Mouse (Mus musculus): ENCODE results near the gene Trpv1. TPM values are rescaled to one million over a fixed set of nuclear protein-coding genes. Genes with fewer than 3 reads are reported as not detected.

Gene Trpv1
- 0.35 TPM for polyA plus RNA-seq (2014; fragmentation: Illumina TruSeq; extraction: RNeasy Lipid Tissue Mini Kit (QIAGEN cat#74804); ENCODE audit: low read depth, low replicate concordance)

DNA sequence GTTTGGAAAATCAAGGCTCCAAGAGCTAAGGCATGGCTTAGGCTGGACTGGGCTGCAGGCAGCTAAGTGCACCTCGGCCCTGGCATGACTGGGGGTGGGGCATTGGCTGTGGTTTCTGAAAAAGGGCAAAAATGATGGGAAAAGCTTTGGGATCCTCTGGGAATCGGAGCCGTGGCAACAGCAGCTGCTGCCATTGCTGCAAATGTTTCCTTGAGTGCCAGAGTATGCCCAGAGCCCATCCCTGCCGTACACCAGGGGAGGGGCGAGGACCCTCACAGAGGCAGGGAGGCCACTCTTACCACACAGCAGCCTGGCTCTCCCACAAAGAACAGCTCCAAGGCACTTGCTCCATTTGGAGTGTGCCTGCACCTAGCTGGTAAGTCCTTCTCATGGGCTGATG is at the start of gene Trpv1:
Gene Trpv1, plus strand, starts transcription at position 301 of the 400 bp plus-strand sequence.

DNA sequence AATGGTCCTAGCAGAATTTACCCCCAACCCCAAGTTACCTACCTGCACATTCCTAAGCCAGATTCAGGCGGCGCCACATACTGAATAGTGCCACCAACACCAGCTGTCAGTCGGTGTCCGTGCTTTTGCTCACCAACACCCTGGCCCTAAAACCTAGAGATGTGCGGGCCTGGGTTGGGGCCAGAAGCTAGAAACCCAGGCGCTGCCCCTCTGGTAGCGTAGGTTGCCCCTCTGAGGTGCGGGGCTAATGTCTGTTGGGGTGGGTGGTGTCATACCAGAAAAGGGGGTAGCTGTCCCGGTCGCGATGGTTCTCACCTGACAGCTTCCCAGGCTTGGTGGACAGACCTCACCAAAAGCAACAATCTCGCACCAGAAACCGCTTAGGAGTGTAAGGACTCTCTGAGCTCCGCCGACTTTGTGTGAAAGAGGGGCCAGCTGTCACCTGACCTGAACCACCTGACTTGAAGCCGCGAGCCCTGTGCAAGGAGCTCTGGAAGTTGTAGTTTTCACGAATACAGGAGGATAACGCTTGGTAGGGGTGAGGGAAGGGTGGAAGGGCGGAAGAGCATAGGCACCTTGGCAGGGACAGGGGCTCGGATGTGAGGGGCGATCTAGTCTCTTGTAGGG is 35.4 kb upstream of the Trpv1 start, which contains the start of gene Ctns:
Gene Ctns, minus strand, starts transcription at position 440 of the 627 bp plus-strand sequence.

DNA sequence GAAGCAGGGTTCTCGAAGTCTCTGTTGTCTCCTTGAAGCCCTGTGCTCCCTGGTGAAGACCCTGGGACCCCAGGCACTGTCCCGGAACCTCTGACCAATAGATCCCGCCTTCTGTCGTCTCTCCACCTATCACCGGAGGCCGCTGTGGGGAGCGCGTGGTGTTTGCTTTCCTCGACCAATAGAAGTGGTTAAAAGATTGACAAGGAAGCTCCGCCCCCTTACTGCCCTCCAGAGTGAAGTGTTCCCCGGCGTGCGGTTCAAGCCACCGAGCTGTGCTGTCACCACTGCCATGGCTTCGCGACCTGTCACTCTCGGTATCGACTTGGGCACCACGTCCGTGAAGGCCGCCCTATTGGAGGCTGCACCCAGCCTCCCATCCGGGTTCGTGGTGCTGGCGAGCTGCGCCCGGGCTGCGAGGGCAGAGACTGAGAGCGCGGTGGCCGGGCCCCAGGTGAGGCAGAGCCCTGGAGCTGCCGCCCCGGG is 34.8 kb upstream of the Trpv1 start, which contains the start of gene Shpk:
Gene Shpk, plus strand, starts transcription at position 231 of the 483 bp plus-strand sequence.

DNA sequence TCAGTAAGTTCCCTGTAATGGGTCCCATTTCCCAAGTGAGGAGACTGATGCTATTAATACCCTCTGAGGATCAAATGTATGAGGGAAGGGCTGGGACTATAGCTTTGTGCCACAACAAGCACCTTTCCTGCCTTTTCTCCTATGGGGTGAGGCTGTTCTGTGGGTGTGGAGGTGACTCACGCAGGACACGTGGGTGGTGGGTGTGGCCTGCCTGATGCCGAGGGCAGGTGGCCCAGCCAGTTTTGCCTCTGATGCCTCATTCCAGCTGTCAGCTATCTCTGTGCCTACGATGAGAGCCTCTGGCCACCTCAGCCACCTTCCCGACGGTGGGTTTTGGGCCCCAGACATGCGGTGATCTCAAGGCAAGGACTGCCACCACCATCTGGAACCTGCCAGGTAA is 33.2 kb downstream of the Trpv1 start, which contains the start of gene Trpv3:
Gene Trpv3, plus strand, starts transcription at position 122 of the 400 bp plus-strand sequence.

Other genes starting within 250 kb of the Trpv1 start
- gene P2rx1, start 235.2 kb upstream of the Trpv1 start, polyA plus RNA-seq (2014; fragmentation: Illumina TruSeq; extraction: RNeasy Lipid Tissue Mini Kit (QIAGEN cat#74804); ENCODE audit: low read depth, low replicate concordance): not detected
- 0.41 TPM for gene Camkk1, start 215.3 kb upstream of the Trpv1 start, polyA plus RNA-seq (2014; fragmentation: Illumina TruSeq; extraction: RNeasy Lipid Tissue Mini Kit (QIAGEN cat#74804); ENCODE audit: low read depth, low replicate concordance)
- gene Ncbp3, start 186.5 kb upstream of the Trpv1 start, polyA plus RNA-seq (2014; fragmentation: Illumina TruSeq; extraction: RNeasy Lipid Tissue Mini Kit (QIAGEN cat#74804); ENCODE audit: low read depth, low replicate concordance): 13.8 TPM
- gene Itgae, start 143.7 kb upstream of the Trpv1 start, polyA plus RNA-seq (2014; fragmentation: Illumina TruSeq; extraction: RNeasy Lipid Tissue Mini Kit (QIAGEN cat#74804); ENCODE audit: low read depth, low replicate concordance): 0.17 TPM
- gene Haspin, start 96.0 kb upstream of the Trpv1 start, polyA plus RNA-seq (2014; fragmentation: Illumina TruSeq; extraction: RNeasy Lipid Tissue Mini Kit (QIAGEN cat#74804); ENCODE audit: low read depth, low replicate concordance): 0.58 TPM
- gene P2rx5, start 73.9 kb upstream of the Trpv1 start, polyA plus RNA-seq (2014; fragmentation: Illumina TruSeq; extraction: RNeasy Lipid Tissue Mini Kit (QIAGEN cat#74804); ENCODE audit: low read depth, low replicate concordance): 1.3 TPM
- 53.9 TPM for gene Emc6, start 57.3 kb upstream of the Trpv1 start, polyA plus RNA-seq (2014; fragmentation: Illumina TruSeq; extraction: RNeasy Lipid Tissue Mini Kit (QIAGEN cat#74804); ENCODE audit: low read depth, low replicate concordance)
- gene Tax1bp3, start 57.2 kb upstream of the Trpv1 start, polyA plus RNA-seq (2014; fragmentation: Illumina TruSeq; extraction: RNeasy Lipid Tissue Mini Kit (QIAGEN cat#74804); ENCODE audit: low read depth, low replicate concordance): 35.5 TPM
- 9.3 TPM for gene Ctns, start 35.2 kb upstream of the Trpv1 start, polyA plus RNA-seq (2014; fragmentation: Illumina TruSeq; extraction: RNeasy Lipid Tissue Mini Kit (QIAGEN cat#74804); ENCODE audit: low read depth, low replicate concordance)
- gene Shpk, start 34.8 kb upstream of the Trpv1 start, polyA plus RNA-seq (2014; fragmentation: Illumina TruSeq; extraction: RNeasy Lipid Tissue Mini Kit (QIAGEN cat#74804); ENCODE audit: low read depth, low replicate concordance): 4.0 TPM
- 0.29 TPM for gene Trpv3, start 33.1 kb downstream of the Trpv1 start, polyA plus RNA-seq (2014; fragmentation: Illumina TruSeq; extraction: RNeasy Lipid Tissue Mini Kit (QIAGEN cat#74804); ENCODE audit: low read depth, low replicate concordance)
- gene Aspa, start 95.3 kb downstream of the Trpv1 start, polyA plus RNA-seq (2014; fragmentation: Illumina TruSeq; extraction: RNeasy Lipid Tissue Mini Kit (QIAGEN cat#74804); ENCODE audit: low read depth, low replicate concordance): 33.6 TPM
- not detected for gene Gm49340, start 95.4 kb downstream of the Trpv1 start, polyA plus RNA-seq (2014; fragmentation: Illumina TruSeq; extraction: RNeasy Lipid Tissue Mini Kit (QIAGEN cat#74804); ENCODE audit: low read depth, low replicate concordance)
- gene Spata22, start 95.4 kb downstream of the Trpv1 start, polyA plus RNA-seq (2014; fragmentation: Illumina TruSeq; extraction: RNeasy Lipid Tissue Mini Kit (QIAGEN cat#74804); ENCODE audit: low read depth, low replicate concordance): 3.1 TPM
- not detected for gene Olfr20, start 116.5 kb downstream of the Trpv1 start, polyA plus RNA-seq (2014; fragmentation: Illumina TruSeq; extraction: RNeasy Lipid Tissue Mini Kit (QIAGEN cat#74804); ENCODE audit: low read depth, low replicate concordance)
- gene Olfr376, start 137.0 kb downstream of the Trpv1 start, polyA plus RNA-seq (2014; fragmentation: Illumina TruSeq; extraction: RNeasy Lipid Tissue Mini Kit (QIAGEN cat#74804); ENCODE audit: low read depth, low replicate concordance): not detected
- not detected for gene Olfr1, start 165.3 kb downstream of the Trpv1 start, polyA plus RNA-seq (2014; fragmentation: Illumina TruSeq; extraction: RNeasy Lipid Tissue Mini Kit (QIAGEN cat#74804); ENCODE audit: low read depth, low replicate concordance)
- gene Olfr378, start 194.2 kb downstream of the Trpv1 start, polyA plus RNA-seq (2014; fragmentation: Illumina TruSeq; extraction: RNeasy Lipid Tissue Mini Kit (QIAGEN cat#74804); ENCODE audit: low read depth, low replicate concordance): not detected
- gene Olfr380, start 223.2 kb downstream of the Trpv1 start, polyA plus RNA-seq (2014; fragmentation: Illumina TruSeq; extraction: RNeasy Lipid Tissue Mini Kit (QIAGEN cat#74804); ENCODE audit: low read depth, low replicate concordance): not detected